Mouse (Mus musculus): ENCODE measurements around the gene Esm1. TPM values are rescaled to one million over a fixed set of nuclear protein-coding genes. Genes with fewer than 3 reads are reported as not detected.

The Esm1 gene
- polyA plus RNA-seq (2014; fragmentation: Illumina TruSeq; extraction: RNeasy Lipid Tissue Mini Kit (QIAGEN cat#74804)) = 2.5 TPM

GRCm38 (mm10) chr13:113209624-113210023 lies at the start of gene Esm1:
Esm1 (plus strand) TSS chr13:113209659.

GRCm38 (mm10) chr13:113225811-113226210 lies 16.4 kb downstream of the Esm1 start, which contains the start of gene Gzmk:
Gzmk (minus strand) TSS chr13:113225908.

Other genes with a start within 250 kb of the Esm1 start
- 3.0 TPM for gene Ccno, start 221.9 kb upstream of the Esm1 start, polyA plus RNA-seq (2014; fragmentation: Illumina TruSeq; extraction: RNeasy Lipid Tissue Mini Kit (QIAGEN cat#74804))
- not detected for gene Mcidas, start 215.8 kb upstream of the Esm1 start, polyA plus RNA-seq (2014; fragmentation: Illumina TruSeq; extraction: RNeasy Lipid Tissue Mini Kit (QIAGEN cat#74804))
- not detected for gene Cdc20b, start 174.5 kb upstream of the Esm1 start, polyA plus RNA-seq (2014; fragmentation: Illumina TruSeq; extraction: RNeasy Lipid Tissue Mini Kit (QIAGEN cat#74804))
- 285 TPM for gene Gpx8, start 163.2 kb upstream of the Esm1 start, polyA plus RNA-seq (2014; fragmentation: Illumina TruSeq; extraction: RNeasy Lipid Tissue Mini Kit (QIAGEN cat#74804))
- 1.8 TPM for gene Gzma, start 108.7 kb upstream of the Esm1 start, polyA plus RNA-seq (2014; fragmentation: Illumina TruSeq; extraction: RNeasy Lipid Tissue Mini Kit (QIAGEN cat#74804))
- not detected for gene Gzmk, start 16.2 kb downstream of the Esm1 start, polyA plus RNA-seq (2014; fragmentation: Illumina TruSeq; extraction: RNeasy Lipid Tissue Mini Kit (QIAGEN cat#74804))
- gene BC067074, start 83.5 kb downstream of the Esm1 start, polyA plus RNA-seq (2014; fragmentation: Illumina TruSeq; extraction: RNeasy Lipid Tissue Mini Kit (QIAGEN cat#74804)) = 5.9 TPM

Measured in ovary, adult 10 weeks (tissue).